ENCODE assay signal across 17 mouse cellular contexts in genomic region chr13:83820291-83820690, GRCm38 (mm10).
DNase-seq lines count a peak whose midpoint lies in the region; ATAC-seq lines count a peak whose summit lies in the region.
"Had no signal": no experiment of that assay in that cellular context is flagged by ENCODE, and none has a peak within 500 bp of the region (broad histone marks: within the 10 kb centered on the region; RNA-seq: fewer than 3 reads in every experiment).

No protein-coding gene starts in this region.

- intact Hi-C loops in heart, postnatal 10 days (cut with DNase I), result no loop called here

- ATAC-seq in hindbrain, embryonic 13.5 days (ENCODE audit: low FRiP score), result peak; percentile 43; the same call in 1 of the 2 replicates
- peak; percentile 36 for ATAC-seq in neural tube, embryonic 13.5 days (ENCODE audit: low read depth)

- DNase-seq in hindbrain, embryonic 10.5 days (ENCODE audit: low spot score), result no peak
- DNase-seq in neural tube, embryonic 10.5 days (ENCODE audit: extremely low spot score, low spot score), result no peak
- peak; percentile 27 for DNase-seq in forelimb bud, embryonic 11.5 days (ENCODE audit: low read depth, low spot score)
- peak; percentile 3 for DNase-seq in retina, postnatal 7 days (ENCODE audit: low read depth, low spot score)
- no peak for DNase-seq in lung, postnatal 25 days (ENCODE audit: low spot score)
- DNase-seq in heart, postnatal 10 days, result no peak
- DNase-seq: adrenal gland, postnatal 10 days; cerebellum, adult 9-10 months; gastrocnemius, postnatal 10 days; heart, adult 2 months; liver, embryonic 13.5 days; lung, postnatal 10 days; right cerebral cortex, postnatal 14 days had no signal

- no peaks in the 10 kb centered on the region for H3K9me3 ChIP-seq in hindbrain, embryonic 13.5 days
- H3K9me3 ChIP-seq in hindbrain, embryonic 10.5 days, result no peaks in the 10 kb centered on the region
- no peaks in the 10 kb centered on the region for H3K9me3 ChIP-seq in neural tube, embryonic 13.5 days
- H3K9me3 ChIP-seq: hindbrain, embryonic 15.5 days; liver, embryonic 13.5 days; megakaryocyte, embryonic 14.5 days had no signal

- no peaks in the 10 kb centered on the region for H3K27me3 ChIP-seq in hindbrain, embryonic 13.5 days
- no peaks in the 10 kb centered on the region; the same call in 1 of the 2 replicates for H3K27me3 ChIP-seq in hindbrain, embryonic 10.5 days (ENCODE audit: insufficient read depth, poor library complexity, severe bottlenecking)
- no peaks in the 10 kb centered on the region for H3K27me3 ChIP-seq in neural tube, embryonic 13.5 days
- H3K27me3 ChIP-seq: hindbrain, embryonic 15.5 days; liver, embryonic 13.5 days; megakaryocyte, embryonic 14.5 days had no signal

- H3K4me1 ChIP-seq in hindbrain, embryonic 13.5 days (replicated peaks), result peaks cover 5% of the 10 kb centered on the region; the same call in 1 of the 2 replicates
- no peaks in the 10 kb centered on the region for H3K4me1 ChIP-seq in hindbrain, embryonic 10.5 days (replicated peaks)
- H3K4me1 ChIP-seq in neural tube, embryonic 13.5 days (replicated peaks), result peaks cover 12% of the 10 kb centered on the region; the same call in 1 of the 2 replicates
- H3K4me1 ChIP-seq: hindbrain, embryonic 15.5 days; liver, embryonic 13.5 days; megakaryocyte, embryonic 14.5 days had no signal

- H3K4me2 ChIP-seq in hindbrain, embryonic 13.5 days, result no peak overlapping the region
- H3K4me2 ChIP-seq in neural tube, embryonic 13.5 days, result no peak overlapping the region
- H3K4me2 ChIP-seq: hindbrain, embryonic 15.5 days; liver, embryonic 13.5 days had no signal

- no peak overlapping the region for H3K9ac ChIP-seq in hindbrain, embryonic 13.5 days
- H3K9ac ChIP-seq in neural tube, embryonic 13.5 days, result no peak overlapping the region
- H3K9ac ChIP-seq: hindbrain, embryonic 15.5 days; liver, embryonic 13.5 days had no signal

- 54% methylated on average over 4 of the region's 4 CpGs for WGBS in hindbrain, embryonic 13.5 days
- 73% methylated on average over 4 of the region's 4 CpGs for WGBS in hindbrain, embryonic 10.5 days
- WGBS in neural tube, embryonic 13.5 days, result 43% methylated on average over 4 of the region's 4 CpGs

- H3K4me3 ChIP-seq in hindbrain, embryonic 13.5 days, result no peak overlapping the region
- H3K4me3 ChIP-seq in hindbrain, embryonic 10.5 days, result no peak overlapping the region
- H3K4me3 ChIP-seq in neural tube, embryonic 13.5 days, result no peak overlapping the region
- H3K4me3 ChIP-seq: heart, adult 2 months; hindbrain, embryonic 15.5 days; liver, embryonic 13.5 days; megakaryocyte, embryonic 14.5 days had no signal

- H3K27ac ChIP-seq in hindbrain, embryonic 13.5 days, result no peak overlapping the region
- no peak overlapping the region for H3K27ac ChIP-seq in hindbrain, embryonic 10.5 days
- peak overlapping the region; percentile 33 for H3K27ac ChIP-seq in neural tube, embryonic 13.5 days (replicated peaks)
- H3K27ac ChIP-seq: heart, adult 2 months; hindbrain, embryonic 15.5 days; liver, embryonic 13.5 days had no signal

- no peaks in the 10 kb centered on the region for H3K36me3 ChIP-seq in hindbrain, embryonic 13.5 days
- H3K36me3 ChIP-seq in hindbrain, embryonic 10.5 days, result no peaks in the 10 kb centered on the region
- H3K36me3 ChIP-seq in neural tube, embryonic 13.5 days, result no peaks in the 10 kb centered on the region
- H3K36me3 ChIP-seq: hindbrain, embryonic 15.5 days; liver, embryonic 13.5 days had no signal

Comparison
In these comparisons a context has a peak if more than half of its experiments do, and no peak if none do; other contexts are left out.
1. DNase-seq: peak in forelimb bud, embryonic 11.5 days (single experiment) and retina, postnatal 7 days (single experiment); none in hindbrain, embryonic 10.5 days (single experiment), neural tube, embryonic 10.5 days (single experiment), lung, postnatal 25 days (single experiment) and heart, postnatal 10 days (0 of 2).